Mouse (Mus musculus) erythroblast, embryonic 14.5 days (primary cell): ENCODE measurements at regions not wholly inside any gene's neighbourhood (a gene's known extent, or its start where the extent isn't known, plus 50 kb on each side); places are given as distances from the start of the nearest gene placed in this dataset.

Experiments
- H3K27me3 ChIP-seq: 2 replicates; pipeline ENCODE4 v1.6.1; 2012; ENCODE audit warnings: inconsistent platforms; ENCODE audit not compliant: control insufficient read depth
- H3K36me3 ChIP-seq: 2 replicates; pipeline ENCODE4 v1.6.1; 2012; ENCODE audit warnings: mild to moderate bottlenecking, inconsistent platforms; ENCODE audit not compliant: control insufficient read depth
- H3K4me1 ChIP-seq: 2 replicates; pipeline ENCODE4 v1.6.1; 2012; ENCODE audit warnings: inconsistent platforms; ENCODE audit not compliant: control insufficient read depth
- H3K4me3 ChIP-seq: replicated peaks from 2 replicates; pipeline ENCODE3; 2012; ENCODE audit warnings: moderate library complexity, mild to moderate bottlenecking, inconsistent platforms
- H3K9me3 ChIP-seq: 2 replicates; pipeline ENCODE4 v1.6.1; 2012; ENCODE audit warnings: low read length, inconsistent platforms, mixed read lengths; ENCODE audit not compliant: control insufficient read depth
- GATA1 ChIP-seq: IDR thresholded peaks from 2 replicates; pipeline ENCODE4 v1.6.1; 2012; ENCODE audit warnings: low read length, inconsistent platforms, mixed read lengths
- TAL1 ChIP-seq: IDR thresholded peaks from 3 replicates; pipeline ENCODE4 v1.6.1; 2012; ENCODE audit warnings: low read length, inconsistent platforms, mixed read lengths

GRCm38 (mm10) chr3:144011456-144012025, 193.5 kb downstream of the Lmo4 start:
- H3K36me3 ChIP-seq: no peaks in the 10 kb centered on the region
- H3K9me3 ChIP-seq: no peaks in the 10 kb centered on the region
- no peaks in the 10 kb centered on the region for H3K27me3 ChIP-seq
- no peak overlapping the region for H3K4me3 ChIP-seq
- TF ChIP-seq TAL1: no peak
- no peak for TF ChIP-seq GATA1
- H3K4me1 ChIP-seq: no peaks in the 10 kb centered on the region

- Histone ChIP-seq H3K4me3 (no peak overlapping the region), H3K4me1 (no peaks in the 10 kb centered on the region), H3K36me3 (no peaks in the 10 kb centered on the region), H3K9me3 (no peaks in the 10 kb centered on the region), H3K27me3 (no peaks in the 10 kb centered on the region)
- TF ChIP-seq GATA1: no peak
- no peak for TF ChIP-seq TAL1
Measured at GRCm38 (mm10) chr3:144010558-144010957, 194.5 kb downstream of the Lmo4 start.

- Histone ChIP-seq H3K4me1 (no peaks in the 10 kb centered on the region), H3K27me3 (no peaks in the 10 kb centered on the region), H3K9me3 (no peaks in the 10 kb centered on the region), H3K4me3 (no peak overlapping the region), H3K36me3 (no peaks in the 10 kb centered on the region)
- TF ChIP-seq GATA1: no peak
- no peak for TF ChIP-seq TAL1
Measured at GRCm38 (mm10) chr3:144007111-144007619, 197.9 kb downstream of the Lmo4 start.

- Histone ChIP-seq H3K4me3 (no peak overlapping the region), H3K9me3 (no peaks in the 10 kb centered on the region; the same call in 1 of the 2 replicates), H3K27me3 (no peaks in the 10 kb centered on the region), H3K36me3 (no peaks in the 10 kb centered on the region), H3K4me1 (no peaks in the 10 kb centered on the region)
- TF ChIP-seq TAL1: no peak
- TF ChIP-seq GATA1: no peak
Measured at GRCm38 (mm10) chr3:143997909-143998308, 207.1 kb downstream of the Lmo4 start.

- TF ChIP-seq GATA1 (no peak), TAL1 (no peak)
- no peaks in the 10 kb centered on the region; the same call in 1 of the 2 replicates for H3K9me3 ChIP-seq
- H3K4me3 ChIP-seq: no peak overlapping the region
- no peaks in the 10 kb centered on the region for H3K27me3 ChIP-seq
- no peaks in the 10 kb centered on the region for H3K4me1 ChIP-seq
- H3K36me3 ChIP-seq: no peaks in the 10 kb centered on the region
Measured at GRCm38 (mm10) chr3:143995045-143995444, 210.0 kb downstream of the Lmo4 start.

GRCm38 (mm10) chr3:143988991-143989390, 216.0 kb downstream of the Lmo4 start:
- Histone ChIP-seq H3K9me3 (peaks cover 22% of the 10 kb centered on the region), H3K4me3 (no peak overlapping the region), H3K36me3 (no peaks in the 10 kb centered on the region), H3K27me3 (no peaks in the 10 kb centered on the region), H3K4me1 (no peaks in the 10 kb centered on the region)
- no peak for TF ChIP-seq TAL1
- no peak for TF ChIP-seq GATA1

GRCm38 (mm10) chr3:143988037-143988436, 217.0 kb downstream of the Lmo4 start:
- no peak for TF ChIP-seq TAL1
- peaks cover 22% of the 10 kb centered on the region for H3K9me3 ChIP-seq
- H3K4me3 ChIP-seq: no peak overlapping the region
- no peaks in the 10 kb centered on the region for H3K27me3 ChIP-seq
- no peaks in the 10 kb centered on the region for H3K4me1 ChIP-seq
- H3K36me3 ChIP-seq: no peaks in the 10 kb centered on the region

GRCm38 (mm10) chr3:143986798-143987197, 218.2 kb downstream of the Lmo4 start:
- TF ChIP-seq TAL1: no peak
- TF ChIP-seq GATA1: no peak
- H3K4me3 ChIP-seq: no peak overlapping the region
- no peaks in the 10 kb centered on the region for H3K36me3 ChIP-seq
- no peaks in the 10 kb centered on the region for H3K4me1 ChIP-seq
- no peaks in the 10 kb centered on the region for H3K27me3 ChIP-seq
- H3K9me3 ChIP-seq: peaks cover 24% of the 10 kb centered on the region

GRCm38 (mm10) chr3:143986200-143986506, 218.9 kb downstream of the Lmo4 start:
- Histone ChIP-seq H3K4me1 (no peaks in the 10 kb centered on the region), H3K27me3 (no peaks in the 10 kb centered on the region), H3K9me3 (peaks cover 24% of the 10 kb centered on the region), H3K36me3 (no peaks in the 10 kb centered on the region), H3K4me3 (no peak overlapping the region)
- no peak for TF ChIP-seq TAL1
- no peak for TF ChIP-seq GATA1

GRCm38 (mm10) chr3:143985349-143986199, 219.4 kb downstream of the Lmo4 start:
- peaks cover 24% of the 10 kb centered on the region for H3K9me3 ChIP-seq
- no peaks in the 10 kb centered on the region for H3K36me3 ChIP-seq
- H3K4me1 ChIP-seq: no peaks in the 10 kb centered on the region
- no peaks in the 10 kb centered on the region for H3K27me3 ChIP-seq
- H3K4me3 ChIP-seq: no peak overlapping the region
- no peak for TF ChIP-seq TAL1
- TF ChIP-seq GATA1: no peak
